Mouse (Mus musculus): ENCODE results near the gene Plcd3. TPM values are rescaled to one million over a fixed set of nuclear protein-coding genes. Genes with fewer than 3 reads are reported as not detected.

Plcd3 gene
- polyA plus RNA-seq, 1 experiment from 2014 or later, result 1.2 TPM

- no peak overlapping the region for H3K27ac ChIP-seq (replicated peaks; ENCODE audit: low read depth, low read length)
- DNase-seq (ENCODE audit: low spot score) (peak; percentile 50), ATAC-seq (ENCODE audit: insufficient number of reproducible peaks, low FRiP score, low TSS enrichment, low read depth) (no peak)
- H3K4me2 ChIP-seq (ENCODE audit: low read depth, severe bottlenecking), result peak overlapping the region; percentile 65
- under 1% methylated on average over 43 of the region's 43 CpGs for WGBS
- no peaks in the 10 kb centered on the region for H3K9me3 ChIP-seq (ENCODE audit: control insufficient read depth, low read length)
- H3K9ac ChIP-seq (ENCODE audit: low read length), result peak overlapping the region; percentile 27; the same call in 1 of the 2 replicates
- H3K4me3 ChIP-seq (ENCODE audit: low read depth, low read length), result peak overlapping the region; percentile 22
- no peaks in the 10 kb centered on the region for H3K36me3 ChIP-seq (ENCODE audit: control insufficient read depth, insufficient read depth, low read length)
- peaks cover 7% of the 10 kb centered on the region for H3K4me1 ChIP-seq (ENCODE audit: control insufficient read depth, insufficient read depth, low read length)
- H3K27me3 ChIP-seq (ENCODE audit: control insufficient read depth, insufficient read depth, low read length), result peaks cover 17% of the 10 kb centered on the region
These were observed 21.0 kb downstream of the Plcd3 start for GRCm38 (mm10) chr11:103080323-103081091.

- ATAC-seq (ENCODE audit: insufficient number of reproducible peaks, low FRiP score, low TSS enrichment, low read depth), result no peak
- peaks cover 17% of the 10 kb centered on the region for H3K27me3 ChIP-seq (ENCODE audit: control insufficient read depth, insufficient read depth, low read length)
- WGBS, result 78% methylated on average over 11 of the region's 11 CpGs
These were observed 23.3 kb downstream of the Plcd3 start for GRCm38 (mm10) chr11:103078131-103078530.

GRCm38 (mm10) chr11:103076581-103076980, 24.9 kb downstream of the Plcd3 start:
- Histone ChIP-seq H3K27ac (replicated peaks; ENCODE audit: low read depth, low read length) (no peak overlapping the region), H3K9me3 (ENCODE audit: control insufficient read depth, low read length) (no peaks in the 10 kb centered on the region), H3K36me3 (ENCODE audit: control insufficient read depth, insufficient read depth, low read length) (no peaks in the 10 kb centered on the region), H3K4me1 (ENCODE audit: control insufficient read depth, insufficient read depth, low read length) (peaks cover 7% of the 10 kb centered on the region), H3K4me2 (ENCODE audit: low read depth, severe bottlenecking) (no peak overlapping the region), H3K4me3 (ENCODE audit: low read depth, low read length) (no peak overlapping the region), H3K9ac (ENCODE audit: low read length) (no peak overlapping the region), H3K27me3 (ENCODE audit: control insufficient read depth, insufficient read depth, low read length) (peaks cover 17% of the 10 kb centered on the region)
- no peak for ATAC-seq (ENCODE audit: insufficient number of reproducible peaks, low FRiP score, low TSS enrichment, low read depth)
- no peak for DNase-seq (ENCODE audit: low spot score)
- 82% methylated on average over 8 of the region's 8 CpGs for WGBS

More at GRCm38 (mm10) chr11:103078131-103078530, 23.3 kb downstream of the Plcd3 start:
- Histone ChIP-seq H3K27ac (replicated peaks; ENCODE audit: low read depth, low read length) (no peak overlapping the region), H3K9me3 (ENCODE audit: control insufficient read depth, low read length) (no peaks in the 10 kb centered on the region), H3K4me2 (ENCODE audit: low read depth, severe bottlenecking) (no peak overlapping the region), H3K9ac (ENCODE audit: low read length) (no peak overlapping the region), H3K4me3 (ENCODE audit: low read depth, low read length) (no peak overlapping the region), H3K4me1 (ENCODE audit: control insufficient read depth, insufficient read depth, low read length) (peaks cover 7% of the 10 kb centered on the region), H3K36me3 (ENCODE audit: control insufficient read depth, insufficient read depth, low read length) (no peaks in the 10 kb centered on the region)
- DNase-seq (ENCODE audit: low spot score), result no peak

GRCm38 (mm10) chr11:103076010-103076409, 25.4 kb downstream of the Plcd3 start:
- H3K9me3 ChIP-seq (ENCODE audit: control insufficient read depth, low read length), result no peaks in the 10 kb centered on the region
- H3K36me3 ChIP-seq (ENCODE audit: control insufficient read depth, insufficient read depth, low read length), result no peaks in the 10 kb centered on the region
- WGBS, result 90% methylated on average over 7 of the region's 7 CpGs
- H3K4me1 ChIP-seq (ENCODE audit: control insufficient read depth, insufficient read depth, low read length), result peaks cover 7% of the 10 kb centered on the region
- DNase-seq (ENCODE audit: low spot score) (no peak), ATAC-seq (ENCODE audit: insufficient number of reproducible peaks, low FRiP score, low TSS enrichment, low read depth) (no peak)
- H3K4me3 ChIP-seq (ENCODE audit: low read depth, low read length), result no peak overlapping the region
- no peak overlapping the region for H3K9ac ChIP-seq (ENCODE audit: low read length)
- H3K27me3 ChIP-seq (ENCODE audit: control insufficient read depth, insufficient read depth, low read length), result peaks cover 14% of the 10 kb centered on the region
- no peak overlapping the region for H3K4me2 ChIP-seq (ENCODE audit: low read depth, severe bottlenecking)
- H3K27ac ChIP-seq (replicated peaks; ENCODE audit: low read depth, low read length), result no peak overlapping the region

- 21% methylated on average over 10 of the region's 10 CpGs for WGBS
- no peak overlapping the region for H3K4me2 ChIP-seq (ENCODE audit: low read depth, severe bottlenecking)
- DNase-seq (ENCODE audit: low spot score) (no peak), ATAC-seq (ENCODE audit: insufficient number of reproducible peaks, low FRiP score, low TSS enrichment, low read depth) (no peak)
- no peaks in the 10 kb centered on the region for H3K4me1 ChIP-seq (ENCODE audit: control insufficient read depth, insufficient read depth, low read length)
- peak overlapping the region; percentile 27; the same call in 1 of the 2 replicates for H3K9ac ChIP-seq (ENCODE audit: low read length)
- no peaks in the 10 kb centered on the region for H3K9me3 ChIP-seq (ENCODE audit: control insufficient read depth, low read length)
- no peaks in the 10 kb centered on the region for H3K36me3 ChIP-seq (ENCODE audit: control insufficient read depth, insufficient read depth, low read length)
- H3K27me3 ChIP-seq (ENCODE audit: control insufficient read depth, insufficient read depth, low read length), result peaks cover 3% of the 10 kb centered on the region; the same call in 1 of the 2 replicates
- H3K4me3 ChIP-seq (ENCODE audit: low read depth, low read length), result no peak overlapping the region
- no peak overlapping the region for H3K27ac ChIP-seq (replicated peaks; ENCODE audit: low read depth, low read length)
These were observed 26.6 kb downstream of the Plcd3 start for GRCm38 (mm10) chr11:103074796-103075323.

GRCm38 (mm10) chr11:103074121-103074650, 27.3 kb downstream of the Plcd3 start:
- WGBS, result 50% methylated on average over 10 of the region's 10 CpGs
- no peak for ATAC-seq (ENCODE audit: insufficient number of reproducible peaks, low FRiP score, low TSS enrichment, low read depth)

GRCm38 (mm10) chr11:103073671-103074070, 27.8 kb downstream of the Plcd3 start:
- ATAC-seq (ENCODE audit: insufficient number of reproducible peaks, low FRiP score, low TSS enrichment, low read depth) (no peak), DNase-seq (ENCODE audit: low spot score) (no peak)
- H3K36me3 ChIP-seq (ENCODE audit: control insufficient read depth, insufficient read depth, low read length), result no peaks in the 10 kb centered on the region
- no peaks in the 10 kb centered on the region for H3K9me3 ChIP-seq (ENCODE audit: control insufficient read depth, low read length)
- H3K27ac ChIP-seq (replicated peaks; ENCODE audit: low read depth, low read length), result no peak overlapping the region
- H3K4me3 ChIP-seq (ENCODE audit: low read depth, low read length), result no peak overlapping the region
- 87% methylated on average over 7 of the region's 7 CpGs for WGBS
- H3K27me3 ChIP-seq (ENCODE audit: control insufficient read depth, insufficient read depth, low read length), result no peaks in the 10 kb centered on the region
- no peak overlapping the region for H3K4me2 ChIP-seq (ENCODE audit: low read depth, severe bottlenecking)
- no peaks in the 10 kb centered on the region for H3K4me1 ChIP-seq (ENCODE audit: control insufficient read depth, insufficient read depth, low read length)
- H3K9ac ChIP-seq (ENCODE audit: low read length), result no peak overlapping the region

More at GRCm38 (mm10) chr11:103074121-103074650, 27.3 kb downstream of the Plcd3 start:
- H3K9ac ChIP-seq (ENCODE audit: low read length), result no peak overlapping the region
- H3K27me3 ChIP-seq (ENCODE audit: control insufficient read depth, insufficient read depth, low read length), result no peaks in the 10 kb centered on the region; the same call in 1 of the 2 replicates
- no peak overlapping the region for H3K4me2 ChIP-seq (ENCODE audit: low read depth, severe bottlenecking)
- H3K36me3 ChIP-seq (ENCODE audit: control insufficient read depth, insufficient read depth, low read length), result no peaks in the 10 kb centered on the region
- no peak overlapping the region for H3K27ac ChIP-seq (replicated peaks; ENCODE audit: low read depth, low read length)
- H3K4me1 ChIP-seq (ENCODE audit: control insufficient read depth, insufficient read depth, low read length), result no peaks in the 10 kb centered on the region
- H3K9me3 ChIP-seq (ENCODE audit: control insufficient read depth, low read length), result no peaks in the 10 kb centered on the region
- H3K4me3 ChIP-seq (ENCODE audit: low read depth, low read length), result no peak overlapping the region
- DNase-seq (ENCODE audit: low spot score), result no peak

- Histone ChIP-seq H3K27me3 (ENCODE audit: control insufficient read depth, insufficient read depth, low read length) (no peaks in the 10 kb centered on the region), H3K4me1 (ENCODE audit: control insufficient read depth, insufficient read depth, low read length) (no peaks in the 10 kb centered on the region), H3K9me3 (ENCODE audit: control insufficient read depth, low read length) (no peaks in the 10 kb centered on the region), H3K4me2 (ENCODE audit: low read depth, severe bottlenecking) (no peak overlapping the region), H3K4me3 (ENCODE audit: low read depth, low read length) (no peak overlapping the region), H3K27ac (replicated peaks; ENCODE audit: low read depth, low read length) (no peak overlapping the region), H3K36me3 (ENCODE audit: control insufficient read depth, insufficient read depth, low read length) (peaks cover 19% of the 10 kb centered on the region; the same call in 1 of the 2 replicates), H3K9ac (ENCODE audit: low read length) (no peak overlapping the region)
- DNase-seq (ENCODE audit: low spot score) (no peak), ATAC-seq (ENCODE audit: insufficient number of reproducible peaks, low FRiP score, low TSS enrichment, low read depth) (no peak)
- WGBS, result 93% methylated on average over 10 of the region's 10 CpGs
These were observed 31.1 kb downstream of the Plcd3 start for GRCm38 (mm10) chr11:103070322-103070880.

Measured in limb, embryonic 11.5 days (tissue).